Mouse (Mus musculus) neural tube, embryonic 11.5 days (tissue): Measurements from ENCODE around the gene Fam189a1. TPM values are rescaled to one million over a fixed set of nuclear protein-coding genes. Genes with fewer than 3 reads are reported as not detected.
A peak's percentile ranks its signal among the peaks of the same experiment; 100 is the strongest.

Experiments
- ATAC-seq: fragments of 200-750 bp; cut with Nextera tagmentation; 2 replicates; pipeline ENCODE4 v1.8.0; 2017; ENCODE audit warnings: moderate number of reproducible peaks, mild to moderate bottlenecking, moderate TSS enrichment, moderate library complexity; ENCODE audit not compliant: insufficient read depth, low FRiP score, low TSS enrichment
- DNase-seq: peaks from one replicate; pipeline ENCODE4 v3.0.0-alpha.2; 2015; ENCODE audit warnings: low spot score
- H3K27ac ChIP-seq: fragments of 300-500 bp; sonication (generic); 2 replicates; pipeline ENCODE4 v1.5.1; 2014; ENCODE audit warnings: low read depth, mild to moderate bottlenecking, low read length
- H3K27me3 ChIP-seq: fragments of 300-500 bp; sonication (generic); 2 replicates; pipeline ENCODE4 v1.6.1; 2014; ENCODE audit warnings: mild to moderate bottlenecking, low read length, mixed read lengths; ENCODE audit not compliant: control insufficient read depth, insufficient read depth
- H3K36me3 ChIP-seq: fragments of 300-500 bp; sonication (generic); 2 replicates; pipeline ENCODE4 v1.6.1; 2014; ENCODE audit warnings: mild to moderate bottlenecking, low read length, moderate library complexity, mixed read lengths; ENCODE audit not compliant: control insufficient read depth, insufficient read depth
- H3K4me1 ChIP-seq: fragments of 300-500 bp; sonication (generic); 2 replicates; pipeline ENCODE4 v1.6.1; 2014; ENCODE audit warnings: low read length, mixed read lengths; ENCODE audit not compliant: control insufficient read depth, insufficient read depth
- H3K4me2 ChIP-seq: fragments of 300-500 bp; sonication (generic); 2 replicates; pipeline ENCODE4 v1.6.1; 2014; ENCODE audit warnings: low read depth, mild to moderate bottlenecking, moderate library complexity
- H3K4me3 ChIP-seq: fragments of 300-500 bp; sonication (generic); 2 replicates; pipeline ENCODE4 v1.5.1; 2014; ENCODE audit warnings: low read depth, low read length
- H3K9ac ChIP-seq: fragments of 300-500 bp; sonication (generic); 2 replicates; pipeline ENCODE4 v1.6.1; 2014; ENCODE audit warnings: mild to moderate bottlenecking, low read length
- H3K9me3 ChIP-seq: fragments of 300-500 bp; sonication (generic); 2 replicates; pipeline ENCODE4 v1.6.1; 2016; ENCODE audit warnings: low read length; ENCODE audit not compliant: control insufficient read depth
- WGBS: fragments of 180-500 bp; shearing (Covaris S2); extraction: QIAGEN DNeasy Blood & Tissue Kit; methylation state at CpG from one replicate; pipeline ENCODE4 v1.1.7; 2014; 5-methylcytosine and 5-hydroxymethylcytosine counted together
- polyA plus RNA-seq: library from polyadenylated mRNA; unstranded; fragments of >200 nt; fragmentation: Nextera tagmentation; extraction: Ambion mirVana; gene quantifications from 2 replicates; pipeline ENCODE4 v1.2.1, GENCODE M21; 2014

Fam189a1 gene
- polyA plus RNA-seq, 1 experiment from 2014 or later, result 5.6 TPM

- Histone ChIP-seq H3K4me2 (no peak overlapping the region), H3K36me3 (no peaks in the 10 kb centered on the region), H3K27ac (no peak overlapping the region), H3K4me3 (no peak overlapping the region), H3K9me3 (no peaks in the 10 kb centered on the region), H3K27me3 (no peaks in the 10 kb centered on the region), H3K4me1 (no peaks in the 10 kb centered on the region), H3K9ac (no peak overlapping the region)
- ATAC-seq (no peak), DNase-seq (no peak)
- WGBS, result 85% methylated on average over 2 of the region's 2 CpGs
Measured at GRCm38 (mm10) chr7:64910208-64910607, 246.2 kb downstream of the Fam189a1 start.

GRCm38 (mm10) chr7:64906955-64907354 lies 249.4 kb downstream of the Fam189a1 start:
- ATAC-seq (no peak), DNase-seq (no peak)
- Histone ChIP-seq H3K27ac (no peak overlapping the region), H3K4me3 (no peak overlapping the region), H3K36me3 (no peaks in the 10 kb centered on the region), H3K27me3 (no peaks in the 10 kb centered on the region), H3K4me2 (no peak overlapping the region), H3K9me3 (no peaks in the 10 kb centered on the region), H3K9ac (no peak overlapping the region), H3K4me1 (no peaks in the 10 kb centered on the region)
- WGBS, result 85% methylated on average over 5 of the region's 5 CpGs

- Histone ChIP-seq H3K4me2 (no peak overlapping the region), H3K9ac (no peak overlapping the region), H3K4me3 (no peak overlapping the region), H3K4me1 (no peaks in the 10 kb centered on the region), H3K36me3 (no peaks in the 10 kb centered on the region), H3K9me3 (no peaks in the 10 kb centered on the region), H3K27ac (no peak overlapping the region), H3K27me3 (no peaks in the 10 kb centered on the region)
- WGBS, result 91% methylated on average over 3 of the region's 3 CpGs
- ATAC-seq (no peak), DNase-seq (no peak)
Measured at GRCm38 (mm10) chr7:64905506-64905905, 250.9 kb downstream of the Fam189a1 start.

GRCm38 (mm10) chr7:64900249-64900648 lies 256.1 kb downstream of the Fam189a1 start:
- no peaks in the 10 kb centered on the region for H3K9me3 ChIP-seq
- WGBS, result 89% methylated on average over 2 of the region's 2 CpGs
- H3K27ac ChIP-seq, result no peak overlapping the region
- no peaks in the 10 kb centered on the region for H3K4me1 ChIP-seq
- no peak overlapping the region for H3K4me2 ChIP-seq
- DNase-seq (no peak), ATAC-seq (no peak)
- no peaks in the 10 kb centered on the region for H3K27me3 ChIP-seq
- no peak overlapping the region for H3K4me3 ChIP-seq
- H3K36me3 ChIP-seq, result no peaks in the 10 kb centered on the region
- no peak overlapping the region for H3K9ac ChIP-seq

- DNase-seq (no peak), ATAC-seq (no peak)
- Histone ChIP-seq H3K27me3 (no peaks in the 10 kb centered on the region), H3K9ac (no peak overlapping the region), H3K4me1 (no peaks in the 10 kb centered on the region), H3K36me3 (no peaks in the 10 kb centered on the region), H3K4me2 (no peak overlapping the region), H3K27ac (no peak overlapping the region), H3K9me3 (no peaks in the 10 kb centered on the region), H3K4me3 (no peak overlapping the region)
- WGBS, result 92% methylated on average over 6 of the region's 6 CpGs
Measured at GRCm38 (mm10) chr7:64896587-64896986, 259.8 kb downstream of the Fam189a1 start.

- Histone ChIP-seq H3K9me3 (no peaks in the 10 kb centered on the region), H3K27me3 (no peaks in the 10 kb centered on the region), H3K4me2 (no peak overlapping the region), H3K9ac (no peak overlapping the region), H3K27ac (no peak overlapping the region), H3K36me3 (no peaks in the 10 kb centered on the region), H3K4me1 (no peaks in the 10 kb centered on the region), H3K4me3 (no peak overlapping the region)
- ATAC-seq (no peak), DNase-seq (peak; percentile 12)
- 42% methylated on average over 5 of the region's 5 CpGs for WGBS
Measured at GRCm38 (mm10) chr7:64895685-64896101, 260.7 kb downstream of the Fam189a1 start.

GRCm38 (mm10) chr7:64891139-64891538 lies 265.2 kb downstream of the Fam189a1 start:
- no peak for ATAC-seq
- no peak overlapping the region for H3K27ac ChIP-seq

GRCm38 (mm10) chr7:64889919-64890318 lies 266.5 kb downstream of the Fam189a1 start:
- H3K9me3 ChIP-seq, result no peaks in the 10 kb centered on the region
- no peak overlapping the region for H3K4me2 ChIP-seq
- DNase-seq, result no peak
- H3K36me3 ChIP-seq, result no peaks in the 10 kb centered on the region
- no peaks in the 10 kb centered on the region for H3K27me3 ChIP-seq
- H3K4me1 ChIP-seq, result no peaks in the 10 kb centered on the region
- ATAC-seq, result no peak
- H3K4me3 ChIP-seq, result no peak overlapping the region
- WGBS, result 90% methylated on average over 9 of the region's 9 CpGs
- no peak overlapping the region for H3K27ac ChIP-seq
- H3K9ac ChIP-seq, result no peak overlapping the region

More at GRCm38 (mm10) chr7:64891139-64891538, 265.2 kb downstream of the Fam189a1 start:
- no peaks in the 10 kb centered on the region for H3K36me3 ChIP-seq
- peak; percentile 12 for DNase-seq
- no peaks in the 10 kb centered on the region for H3K9me3 ChIP-seq
- H3K4me2 ChIP-seq, result no peak overlapping the region
- H3K27me3 ChIP-seq, result no peaks in the 10 kb centered on the region
- no peak overlapping the region for H3K9ac ChIP-seq
- 77% methylated on average over 3 of the region's 3 CpGs for WGBS
- H3K4me3 ChIP-seq, result no peak overlapping the region
- no peaks in the 10 kb centered on the region for H3K4me1 ChIP-seq

- Histone ChIP-seq H3K4me2 (no peak overlapping the region), H3K27me3 (no peaks in the 10 kb centered on the region), H3K9me3 (no peaks in the 10 kb centered on the region), H3K36me3 (no peaks in the 10 kb centered on the region), H3K27ac (no peak overlapping the region), H3K9ac (no peak overlapping the region), H3K4me1 (no peaks in the 10 kb centered on the region), H3K4me3 (no peak overlapping the region)
- 76% methylated on average over 11 of the region's 11 CpGs for WGBS
- no peak for ATAC-seq
- DNase-seq, result no peak
Measured at GRCm38 (mm10) chr7:64884187-64884862, 272.0 kb downstream of the Fam189a1 start.
